Mouse (Mus musculus) frontal cortex, postnatal 10 days (tissue): ENCODE measurements around the gene Actn4.

Experiments
- DNase-seq, 2 experiments: peaks; one replicate each; pipeline ENCODE4 v3.0.0; 2022; ENCODE audit warnings: low spot score in 2 of 2, mixed read lengths in 1 of 2

Actn4 gene

DNA sequence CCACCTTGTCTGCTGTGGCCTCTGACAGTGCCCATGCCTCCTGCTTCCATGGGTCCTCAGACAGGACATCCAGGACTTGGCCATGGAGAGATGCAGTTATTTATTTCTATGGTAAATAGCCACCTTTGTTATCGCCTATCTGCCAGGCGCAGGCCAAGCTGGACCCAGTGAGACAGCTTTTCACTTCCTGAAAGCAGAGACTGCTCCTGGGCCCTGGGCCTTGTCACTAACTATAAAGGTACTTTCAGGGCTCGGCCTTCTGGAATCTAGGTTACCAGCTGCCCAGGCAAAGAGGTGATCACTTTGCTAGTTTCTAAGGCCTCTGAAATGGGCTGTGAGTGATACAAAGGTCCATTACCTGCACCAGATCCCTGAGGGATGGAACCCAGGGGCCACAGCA is 37.3 kb downstream of the Actn4 start:
- no peak for DNase-seq

- DNase-seq, result no peak
Observed at GRCm38 (mm10) chr7:28923865-28924291, 38.3 kb downstream of the Actn4 start.

DNA sequence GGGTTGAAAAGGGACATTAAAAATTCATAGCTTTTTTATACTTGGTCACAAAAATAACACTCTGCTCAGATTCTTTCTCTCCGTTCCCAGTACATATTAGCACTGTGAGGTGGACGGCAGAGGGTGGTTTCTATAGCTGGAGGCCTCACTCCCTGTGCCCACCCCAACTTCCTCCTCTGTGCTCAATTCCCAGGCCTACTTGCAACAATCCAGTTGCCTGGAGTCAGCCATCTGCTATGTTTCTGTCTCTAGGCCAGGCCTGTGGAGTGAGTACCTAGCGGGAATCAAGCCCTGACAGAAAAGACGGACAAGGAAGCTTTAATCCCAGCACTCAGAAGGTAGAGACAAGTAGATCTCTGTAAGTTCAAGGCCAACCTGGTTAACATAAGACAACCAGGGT is 39.5 kb downstream of the Actn4 start:
- no peak for DNase-seq

GRCm38 (mm10) chr7:28921722-28922465 is 40.2 kb downstream of the Actn4 start:
- DNase-seq, result no peak

DNA sequence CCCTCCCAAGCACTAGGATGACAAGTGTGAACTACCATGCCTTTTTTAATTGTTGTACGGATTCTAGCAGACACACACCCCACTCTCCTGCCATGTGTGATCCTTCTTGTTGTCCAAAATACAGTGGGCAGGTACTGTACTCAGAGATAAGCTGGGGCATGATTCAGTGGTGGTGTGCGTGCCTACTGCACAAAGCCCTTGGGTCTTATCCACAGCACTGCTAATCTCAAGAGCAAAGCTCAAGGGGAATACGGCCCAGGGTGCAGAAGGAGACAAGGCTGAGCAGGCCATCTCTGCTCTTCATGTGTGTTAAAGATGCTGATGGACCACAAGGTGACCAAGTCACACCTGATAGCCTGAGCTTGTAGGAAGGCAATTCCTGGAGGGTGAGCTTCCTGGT is 41.0 kb downstream of the Actn4 start:
- DNase-seq, result no peak

GRCm38 (mm10) chr7:28919815-28920214 is 42.3 kb downstream of the Actn4 start:
- peak; percentile 62 to 68 for DNase-seq

DNA sequence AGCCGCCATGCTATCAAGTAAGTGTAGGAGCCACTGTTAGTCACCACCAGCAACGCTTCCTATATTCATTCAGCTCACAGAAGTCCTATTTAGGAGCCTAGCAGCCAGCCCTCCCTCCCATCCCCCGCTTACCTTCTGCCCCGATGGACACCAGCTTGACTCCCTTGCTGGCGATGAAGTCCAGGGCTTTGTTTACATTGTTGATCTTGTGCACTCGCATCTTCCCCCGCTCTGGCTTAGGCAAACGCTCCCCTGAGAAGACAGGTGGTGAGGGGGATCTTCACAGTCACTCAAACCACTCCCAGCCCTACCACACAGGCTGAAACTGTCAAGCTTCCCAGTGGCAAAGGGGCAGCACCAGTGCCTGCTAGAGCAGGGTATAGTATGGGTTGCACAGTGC is 43.6 kb downstream of the Actn4 start:
- no peak for DNase-seq

GRCm38 (mm10) chr7:28917503-28918426 is 44.4 kb downstream of the Actn4 start:
- DNase-seq, result peak in 1 of 2 experiments; percentile 45

GRCm38 (mm10) chr7:28916491-28916890 is 45.6 kb downstream of the Actn4 start:
- DNase-seq, result no peak

DNA sequence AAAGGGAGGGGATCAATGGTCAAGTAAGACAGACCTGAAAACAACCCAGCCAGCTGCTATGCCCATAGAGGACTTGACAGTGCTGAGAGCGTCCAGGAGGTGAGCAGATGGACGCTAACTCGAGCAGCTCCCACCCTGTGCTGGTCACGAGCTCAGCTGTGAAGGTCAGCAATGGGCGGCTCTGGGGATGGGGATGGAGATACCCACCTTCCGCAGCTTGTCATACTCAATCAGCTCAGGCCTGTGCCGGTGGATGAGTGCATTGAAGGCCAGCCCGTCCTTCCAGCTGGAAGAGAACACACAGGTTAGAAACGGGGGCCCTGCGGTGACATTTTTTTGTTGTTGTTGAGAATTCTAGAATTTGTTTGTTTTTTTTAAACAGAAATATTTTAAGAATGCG is 49.0 kb downstream of the Actn4 start:
- DNase-seq, result no peak

DNA sequence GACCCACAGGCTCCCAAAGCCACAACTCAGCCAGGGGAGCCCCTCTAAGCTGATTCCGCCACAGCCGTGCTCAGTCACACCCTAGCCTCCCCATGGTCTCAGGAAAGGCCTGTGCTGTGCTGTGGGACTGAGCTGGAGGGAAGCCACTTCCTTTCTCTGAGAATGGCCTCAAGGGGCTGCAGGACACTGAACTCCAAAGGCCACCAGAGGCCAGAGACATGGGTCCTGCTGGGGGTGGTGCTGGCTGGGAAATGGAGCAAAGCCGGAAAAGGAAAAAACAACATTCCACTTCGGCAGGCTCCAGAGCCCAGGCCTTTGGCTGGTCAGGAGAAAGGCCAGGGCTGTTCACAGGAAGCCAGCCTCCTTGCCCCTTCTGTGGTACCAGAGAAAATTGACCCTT is 50.5 kb downstream of the Actn4 start:
- no peak for DNase-seq

DNA sequence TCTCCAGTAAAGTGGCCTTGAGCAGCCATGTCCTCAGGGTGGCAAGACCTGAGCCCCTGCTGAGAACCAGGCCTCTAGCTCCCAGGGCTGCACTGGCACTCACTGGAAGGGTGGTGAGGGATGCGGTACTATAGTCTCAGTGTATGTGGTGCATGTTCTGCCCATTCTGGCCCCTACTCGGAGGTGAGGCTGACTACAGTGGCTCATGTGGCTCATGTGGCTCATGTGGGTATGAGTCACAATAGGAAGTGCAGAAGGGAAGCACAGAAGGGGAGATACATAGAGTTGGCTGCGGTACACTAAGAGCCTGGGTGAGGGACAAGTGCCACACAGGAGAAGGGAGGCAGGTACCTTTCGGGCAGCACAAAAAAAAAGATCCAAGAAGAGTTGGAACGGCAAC is 54.9 kb downstream of the Actn4 start:
- no peak for DNase-seq

GRCm38 (mm10) chr7:28903778-28904177 is 58.4 kb downstream of the Actn4 start:
- peak in 1 of 2 experiments; percentile 61 for DNase-seq

GRCm38 (mm10) chr7:28902809-28903208 is 59.3 kb downstream of the Actn4 start:
- DNase-seq, result peak in 1 of 2 experiments; percentile 56

DNA sequence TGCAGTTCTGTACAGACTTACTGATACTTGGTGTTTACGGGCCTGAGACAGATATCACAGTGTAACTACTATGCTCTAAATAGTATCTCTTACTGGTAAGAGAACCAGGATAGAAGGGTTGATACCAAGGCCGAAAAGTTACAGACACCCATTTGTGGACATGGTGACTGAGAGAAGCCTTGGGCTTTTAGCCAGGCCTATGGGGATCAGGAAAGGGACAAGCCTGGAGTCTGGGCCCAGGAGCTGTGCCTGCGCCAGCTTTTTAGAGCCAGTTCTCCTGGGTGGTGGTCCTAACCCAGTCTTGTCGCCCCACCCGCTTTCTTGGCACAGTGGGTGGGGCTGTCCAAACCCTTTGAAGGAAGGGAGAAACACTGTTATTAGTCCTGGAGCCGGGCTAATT is 60.0 kb downstream of the Actn4 start:
- no peak for DNase-seq

GRCm38 (mm10) chr7:28901311-28902125 is 60.6 kb downstream of the Actn4 start:
- peak in 1 of 2 experiments; percentile 57 for DNase-seq

- DNase-seq, result no peak
Observed at GRCm38 (mm10) chr7:28899972-28900371, 62.2 kb downstream of the Actn4 start.

- DNase-seq, result no peak
Observed at GRCm38 (mm10) chr7:28897661-28898060, 64.5 kb downstream of the Actn4 start.

- no peak for DNase-seq
Observed at GRCm38 (mm10) chr7:28894942-28895341, 67.2 kb downstream of the Actn4 start.

DNA sequence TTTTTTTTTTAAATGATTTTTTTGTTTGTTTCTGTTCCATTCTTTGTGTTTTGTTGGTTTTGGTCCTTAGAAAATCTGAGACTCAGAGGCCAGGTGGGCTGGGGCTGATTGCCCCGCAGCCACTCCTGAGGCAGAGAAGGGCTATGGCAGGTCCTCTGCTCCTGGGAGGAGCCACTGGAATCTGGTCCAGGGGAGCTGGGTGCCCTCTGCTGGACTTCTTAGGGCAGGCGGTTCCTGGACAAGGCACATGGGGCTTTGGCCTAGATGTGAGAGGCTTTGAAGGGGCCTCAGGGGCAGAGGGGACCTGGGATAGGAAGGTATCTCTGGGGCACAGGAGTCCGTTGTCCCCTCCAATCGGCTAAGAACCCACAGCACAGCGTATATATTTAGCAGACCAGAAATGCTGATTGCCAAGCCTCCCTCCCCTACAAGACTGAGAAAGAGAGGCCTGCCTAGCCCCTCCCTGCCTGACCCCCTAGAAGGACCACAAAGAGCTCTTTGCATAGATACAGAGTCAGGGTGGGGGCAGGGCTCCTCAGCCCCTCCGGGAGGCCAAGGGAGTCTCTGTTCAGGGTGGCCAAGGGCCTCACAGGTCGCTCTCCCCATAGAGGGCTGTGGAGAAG is 68.4 kb downstream of the Actn4 start:
- DNase-seq, result no peak

DNA sequence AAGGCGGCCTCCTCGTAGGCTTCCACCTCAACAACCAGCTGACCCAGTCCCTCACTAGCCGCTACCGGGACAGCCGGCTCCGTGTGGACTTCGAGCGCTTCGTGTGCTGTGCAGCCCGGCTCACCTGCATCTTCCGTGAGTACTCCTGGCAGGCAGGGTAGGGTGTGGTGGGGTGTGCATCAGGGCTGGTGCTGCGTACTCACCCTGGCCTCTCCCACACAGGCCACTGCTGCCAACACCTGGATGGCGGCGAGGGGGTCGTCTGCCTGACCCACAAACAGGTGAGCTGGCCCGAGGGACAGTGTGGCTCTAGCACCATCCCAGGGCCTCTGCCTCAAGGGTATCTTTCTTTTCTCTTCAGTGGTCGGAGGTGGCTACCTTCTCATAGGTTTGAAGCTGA is 69.5 kb downstream of the Actn4 start:
- DNase-seq, result no peak
